Comparison of ENCODE assay signal across 8 mouse cellular contexts in genomic region chr4:118291231-118291630, GRCm38 (mm10). TPM values are rescaled to one million over a fixed set of nuclear protein-coding genes. Genes with fewer than 3 reads are reported as not detected.
A peak's percentile ranks its signal among the peaks of the same experiment; 100 is the strongest.
DNase-seq lines count a peak whose midpoint lies in the region; ATAC-seq lines count a peak whose summit lies in the region.

Gene Ptprf, minus strand, starts transcription at chr4:118291405.

- no peaks in the 10 kb centered on the region for H3K9me3 ChIP-seq in intestine, embryonic 14.5 days (ENCODE audit: control insufficient read depth, low read length)
- no peaks in the 10 kb centered on the region for H3K9me3 ChIP-seq in stomach, embryonic 14.5 days (ENCODE audit: control insufficient read depth, low read depth, low read length)

- H3K4me2 ChIP-seq in intestine, embryonic 14.5 days (ENCODE audit: low read length): peak within 1 kb of the TSS; percentile 66
- peak within 1 kb of the TSS; percentile 71 for H3K4me2 ChIP-seq in stomach, embryonic 14.5 days (replicated peaks; ENCODE audit: low read depth, low read length)

- intact Hi-C loops in left cerebral cortex, postnatal 14 days (cut with DNase I): loop anchor here (10.0 kb wide), 1 partner anchor 346 kb away; no protein-coding TSS in a partner anchor

- 4% methylated on average over 34 of the region's 50 CpGs for WGBS in intestine, embryonic 14.5 days
- 4% methylated on average over 15 of the region's 50 CpGs for WGBS in stomach, embryonic 14.5 days

- ATAC-seq in intestine, embryonic 14.5 days (replicated peaks; ENCODE audit: low FRiP score, low TSS enrichment, low read depth): peak; percentile 51
- peak; percentile 56 for ATAC-seq in stomach, embryonic 14.5 days (ENCODE audit: insufficient number of reproducible peaks, insufficient read depth, low FRiP score, low read depth)

- peak; percentile 75 to 88 for DNase-seq in adrenal gland, adult (ENCODE audit: inconsistent age in 2 of 2, low spot score in 1 of 2)
- peak; percentile 83 to 91 for DNase-seq in cerebellum, postnatal 25 days
- peak; percentile 72 for DNase-seq in gastrocnemius, postnatal 10 days
- peak; percentile 91 for DNase-seq in intestine, embryonic 14.5 days (ENCODE audit: low spot score)
- DNase-seq in left cerebral cortex, postnatal 14 days (ENCODE audit: low spot score in 2 of 2): peak; percentile 61 to 83
- peak; percentile 71 for DNase-seq in mesoderm, embryonic 11.5 days (ENCODE audit: low read depth, low spot score)
- DNase-seq in adipocyte (ENCODE audit: low spot score): no peak

- peak within 1 kb of the TSS; percentile 90 for H3K9ac ChIP-seq in intestine, embryonic 14.5 days (ENCODE audit: low read length)
- H3K9ac ChIP-seq in stomach, embryonic 14.5 days (replicated peaks; ENCODE audit: low read depth, low read length): peak within 1 kb of the TSS; percentile 95

- peaks cover 35% of the 10 kb centered on the region for H3K4me1 ChIP-seq in intestine, embryonic 14.5 days (replicated peaks; ENCODE audit: control insufficient read depth, insufficient read depth, low read length)
- H3K4me1 ChIP-seq in stomach, embryonic 14.5 days (ENCODE audit: control insufficient read depth, insufficient read depth, low read length): peaks cover 28% of the 10 kb centered on the region

- H3K36me3 ChIP-seq in intestine, embryonic 14.5 days (ENCODE audit: control insufficient read depth, insufficient read depth, low read length): peaks cover 12% of the 10 kb centered on the region
- no peaks in the 10 kb centered on the region for H3K36me3 ChIP-seq in stomach, embryonic 14.5 days (ENCODE audit: control insufficient read depth, insufficient read depth, low read length)

- H3K4me3 ChIP-seq in intestine, embryonic 14.5 days (ENCODE audit: low read depth, low read length): peak within 1 kb of the TSS; percentile 70
- H3K4me3 ChIP-seq in stomach, embryonic 14.5 days (ENCODE audit: low read depth, low read length): peak within 1 kb of the TSS; percentile 82

- H3K27ac ChIP-seq in intestine, embryonic 14.5 days (ENCODE audit: low read depth): peak within 1 kb of the TSS; percentile 90
- H3K27ac ChIP-seq in stomach, embryonic 14.5 days (ENCODE audit: low read length): peak within 1 kb of the TSS; percentile 92

- no peaks in the 10 kb centered on the region for H3K27me3 ChIP-seq in intestine, embryonic 14.5 days (replicated peaks; ENCODE audit: control insufficient read depth, insufficient read depth, low read length)
- H3K27me3 ChIP-seq in stomach, embryonic 14.5 days (ENCODE audit: control insufficient read depth, insufficient read depth, low read length): no peaks in the 10 kb centered on the region

RNA-seq across cellular contexts. Expression of gene Ptprf, which starts in this region (rescaled TPM):
- total RNA-seq in gastrocnemius, postnatal 10 days (2021): 10 to 100 TPM; 15.9 to 21.0 TPM
- 69.1 and 73.6 TPM in 2 replicates for polyA plus RNA-seq in intestine, embryonic 14.5 days (2014; fragmentation: Nextera tagmentation; extraction: Ambion mirVana)
- 100 to 1,000 TPM; 168 to 174 TPM for total RNA-seq in left cerebral cortex, postnatal 14 days (2021)
- 79.8 and 84.0 TPM in 2 replicates for polyA plus RNA-seq in stomach, embryonic 14.5 days (2014; fragmentation: Nextera tagmentation; extraction: Ambion mirVana)

Comparison
In these comparisons a context has a peak if more than half of its experiments do, and no peak if none do; other contexts are left out.
1. RNA of gene Ptprf (total RNA-seq): 168 to 174 TPM in left cerebral cortex, postnatal 14 days; 15.9 to 21.0 TPM in gastrocnemius, postnatal 10 days; every median in the first group is over 4 times any median in the second.